Mouse (Mus musculus): ENCODE measurements around the gene Phyh. TPM values are rescaled to one million over a fixed set of nuclear protein-coding genes. Genes with fewer than 3 reads are reported as not detected.

Phyh gene
- 91.9 and 96.2 TPM in 2 replicates for polyA plus RNA-seq (2015; fragmentation: Nextera tagmentation; extraction: Ambion mirVana)

DNA sequence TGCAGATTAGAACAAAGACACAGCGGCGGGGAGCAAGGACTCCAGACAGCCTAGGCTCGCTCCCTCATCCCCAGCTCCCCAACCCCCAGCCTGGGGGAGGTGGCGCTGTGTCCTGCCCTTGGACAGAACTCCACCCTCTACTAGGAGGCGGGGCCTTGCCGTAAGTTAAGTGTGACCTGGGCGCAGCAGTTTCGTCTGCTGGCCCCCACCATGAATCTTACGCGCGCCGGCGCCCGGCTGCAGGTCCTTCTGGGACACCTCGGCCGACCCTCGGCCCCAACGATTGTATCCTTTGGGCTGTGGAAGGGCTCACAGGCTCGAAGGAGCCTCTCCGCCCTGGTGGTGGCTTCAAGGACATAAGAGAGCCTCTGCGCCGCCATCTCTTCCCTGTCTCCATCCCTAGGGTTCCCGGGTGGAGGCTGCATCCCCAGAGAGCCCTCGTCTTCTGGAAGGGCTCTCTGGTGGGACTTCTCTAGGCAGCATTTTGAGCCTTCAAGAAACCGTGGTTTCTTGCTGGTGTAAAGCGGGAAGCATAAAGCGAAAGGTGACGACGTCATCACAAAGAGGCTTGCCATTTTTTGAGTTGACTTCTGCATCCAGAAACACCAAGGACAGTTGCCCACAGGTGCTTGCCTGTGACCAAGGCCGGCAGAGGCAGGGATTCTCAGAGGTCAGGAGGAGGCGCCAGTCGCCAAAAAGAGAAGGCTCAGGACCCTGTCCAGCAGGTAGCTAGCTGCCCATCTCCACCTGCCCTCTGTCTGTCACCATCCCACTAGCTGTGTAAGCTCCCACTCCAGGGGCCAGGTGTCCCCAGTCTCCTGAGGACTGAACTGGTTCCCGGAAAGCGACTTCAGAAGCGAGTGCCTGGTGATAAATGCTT lies at the start of gene Phyh:
Phyh (plus strand) TSS at position 160 of the 880 bp plus-strand sequence.
- peak; percentile 98 for ATAC-seq (ENCODE audit: low read depth)
- Histone ChIP-seq H3K36me3 (ENCODE audit: control insufficient read depth, insufficient read depth, low read length) (no peaks in the 10 kb centered on the region), H3K27me3 (ENCODE audit: control insufficient read depth, insufficient read depth, low read depth, low read length) (no peaks in the 10 kb centered on the region)

DNA sequence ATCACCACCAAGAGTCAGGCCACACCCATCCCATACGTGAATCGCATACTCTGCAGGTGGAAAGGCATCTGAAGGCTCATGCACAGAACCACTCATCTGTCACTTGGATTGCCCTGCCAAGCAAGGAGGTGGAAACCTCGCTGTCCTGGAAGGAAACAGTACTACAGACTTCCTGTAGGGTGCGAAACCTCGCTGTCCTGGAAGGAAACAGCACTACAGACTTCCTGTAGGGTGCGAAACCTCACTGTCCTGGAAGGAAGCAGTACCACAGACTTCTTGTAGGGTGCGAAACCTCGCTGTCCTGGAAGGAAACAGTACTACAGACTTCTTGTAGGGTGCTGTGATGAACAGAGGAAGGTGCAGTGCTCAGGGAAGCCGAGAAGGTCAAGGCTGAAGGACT lies 46.1 kb upstream of the Phyh start:
- WGBS, result 65% methylated on average over 9 of the region's 9 CpGs
- Histone ChIP-seq H3K27me3 (ENCODE audit: control insufficient read depth, insufficient read depth, low read depth, low read length) (no peaks in the 10 kb centered on the region), H3K27ac (ENCODE audit: low read length) (no peak overlapping the region), H3K9ac (ENCODE audit: low read length) (no peak overlapping the region), H3K4me3 (ENCODE audit: low read length) (no peak overlapping the region), H3K4me1 (replicated peaks; ENCODE audit: control insufficient read depth, insufficient read depth, low read length) (peaks cover 6% of the 10 kb centered on the region), H3K36me3 (ENCODE audit: control insufficient read depth, insufficient read depth, low read length) (no peaks in the 10 kb centered on the region), H3K4me2 (ENCODE audit: low read depth, low read length) (no peak overlapping the region), H3K9me3 (ENCODE audit: control insufficient read depth, low read length) (no peaks in the 10 kb centered on the region)
- ATAC-seq (ENCODE audit: low read depth), result no peak

More for the DNA sequence above, at the start of gene Phyh:
- Histone ChIP-seq H3K4me1 (replicated peaks; ENCODE audit: control insufficient read depth, insufficient read depth, low read length) (peaks cover 2% of the 10 kb centered on the region), H3K27ac (ENCODE audit: low read length) (peak within 1 kb of the TSS; percentile 80), H3K9ac (ENCODE audit: low read length) (peak within 1 kb of the TSS; percentile 77), H3K4me3 (ENCODE audit: low read length) (peak within 1 kb of the TSS; percentile 70), H3K4me2 (ENCODE audit: low read depth, low read length) (peak within 1 kb of the TSS; percentile 73), H3K9me3 (ENCODE audit: control insufficient read depth, low read length) (no peaks in the 10 kb centered on the region)
- WGBS, result 6% methylated on average over 35 of the region's 35 CpGs

DNA sequence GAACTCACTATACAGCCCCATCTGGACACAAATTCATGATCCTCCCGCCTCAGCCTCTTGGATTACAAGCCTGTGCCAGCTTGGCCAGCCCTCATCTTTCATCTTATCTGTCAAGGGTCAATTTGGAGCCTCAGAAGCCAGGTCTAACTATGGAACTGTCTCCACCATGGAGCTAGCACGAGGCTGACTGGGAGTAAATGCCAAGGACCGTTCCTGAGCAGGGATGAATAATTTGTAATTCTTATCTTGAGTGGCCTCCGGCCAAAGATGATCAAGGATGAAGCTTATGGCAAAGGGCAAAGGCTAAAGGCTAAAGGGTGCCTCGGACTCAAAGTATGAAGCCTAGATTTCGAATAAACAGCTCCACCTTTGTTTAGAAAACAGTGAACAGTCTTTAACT lies 45.5 kb upstream of the Phyh start:
- H3K36me3 ChIP-seq (ENCODE audit: control insufficient read depth, insufficient read depth, low read length), result no peaks in the 10 kb centered on the region
- H3K9me3 ChIP-seq (ENCODE audit: control insufficient read depth, low read length), result no peaks in the 10 kb centered on the region
- no peak overlapping the region for H3K27ac ChIP-seq (ENCODE audit: low read length)
- no peak overlapping the region for H3K4me2 ChIP-seq (ENCODE audit: low read depth, low read length)
- ATAC-seq (ENCODE audit: low read depth), result no peak
- H3K9ac ChIP-seq (ENCODE audit: low read length), result no peak overlapping the region
- H3K4me1 ChIP-seq (replicated peaks; ENCODE audit: control insufficient read depth, insufficient read depth, low read length), result peaks cover 6% of the 10 kb centered on the region
- H3K4me3 ChIP-seq (ENCODE audit: low read length), result no peak overlapping the region
- 17% methylated on average over 6 of the region's 6 CpGs for WGBS
- no peaks in the 10 kb centered on the region for H3K27me3 ChIP-seq (ENCODE audit: control insufficient read depth, insufficient read depth, low read depth, low read length)

DNA sequence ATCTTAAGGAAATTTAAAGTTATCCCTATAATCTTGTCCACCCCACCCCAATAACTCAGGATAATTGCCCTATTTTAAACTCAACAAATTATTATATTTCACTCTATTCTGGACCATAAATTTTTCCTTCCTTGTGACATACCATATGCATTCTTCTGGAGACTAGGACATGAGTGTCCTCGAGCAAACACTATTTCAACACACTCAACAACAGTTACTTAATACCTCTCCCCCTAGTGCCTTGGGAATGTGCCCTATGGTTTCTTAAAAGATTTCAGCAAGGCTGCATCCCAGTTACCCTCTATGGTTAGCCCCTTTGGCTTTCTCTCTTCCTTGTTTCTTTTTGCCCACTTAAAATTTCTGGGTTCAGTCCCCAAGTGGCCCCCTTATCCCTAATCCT lies 43.7 kb upstream of the Phyh start:
- 0 out of 2 replicates have a peak, but pooled peaks have one; percentile 32 for ATAC-seq (ENCODE audit: low read depth)
- no peak overlapping the region for H3K27ac ChIP-seq (ENCODE audit: low read length)
- H3K4me1 ChIP-seq (replicated peaks; ENCODE audit: control insufficient read depth, insufficient read depth, low read length), result peaks cover 6% of the 10 kb centered on the region
- H3K4me3 ChIP-seq (ENCODE audit: low read length), result no peak overlapping the region
- WGBS, result 26% methylated on average over 1 of the region's 1 CpGs
- no peak overlapping the region for H3K4me2 ChIP-seq (ENCODE audit: low read depth, low read length)
- H3K9ac ChIP-seq (ENCODE audit: low read length), result 0 out of 2 replicates have a peak overlapping the region, but pooled peaks have one; percentile 7
- H3K9me3 ChIP-seq (ENCODE audit: control insufficient read depth, low read length), result no peaks in the 10 kb centered on the region
- no peaks in the 10 kb centered on the region for H3K27me3 ChIP-seq (ENCODE audit: control insufficient read depth, insufficient read depth, low read depth, low read length)
- H3K36me3 ChIP-seq (ENCODE audit: control insufficient read depth, insufficient read depth, low read length), result no peaks in the 10 kb centered on the region

DNA sequence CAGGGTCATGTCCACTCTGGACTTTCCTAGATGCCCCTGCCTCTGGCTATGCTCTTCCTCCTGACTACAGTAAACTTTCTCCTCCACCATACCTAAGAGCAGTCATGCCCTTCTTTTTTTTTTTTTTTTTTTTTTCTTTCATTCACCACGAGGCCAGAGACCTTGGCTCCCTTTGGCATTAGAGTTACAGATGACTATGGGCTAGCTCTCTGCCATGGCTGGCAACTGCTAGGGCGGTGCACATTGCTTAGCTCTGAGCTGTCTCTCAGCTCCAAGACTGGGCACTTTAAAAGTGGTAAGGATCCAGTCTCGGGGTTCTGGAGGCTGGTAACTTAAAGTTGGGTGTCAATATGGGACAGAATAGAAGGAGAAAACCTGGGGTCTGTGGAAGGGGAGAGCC lies 42.7 kb upstream of the Phyh start:
- no peaks in the 10 kb centered on the region for H3K27me3 ChIP-seq (ENCODE audit: control insufficient read depth, insufficient read depth, low read depth, low read length)
- H3K27ac ChIP-seq (ENCODE audit: low read length), result no peak overlapping the region
- no peak overlapping the region for H3K4me3 ChIP-seq (ENCODE audit: low read length)
- no peak overlapping the region for H3K9ac ChIP-seq (ENCODE audit: low read length)
- H3K9me3 ChIP-seq (ENCODE audit: control insufficient read depth, low read length), result no peaks in the 10 kb centered on the region
- 67% methylated on average over 3 of the region's 3 CpGs for WGBS
- no peaks in the 10 kb centered on the region for H3K36me3 ChIP-seq (ENCODE audit: control insufficient read depth, insufficient read depth, low read length)
- H3K4me1 ChIP-seq (replicated peaks; ENCODE audit: control insufficient read depth, insufficient read depth, low read length), result peaks cover 10% of the 10 kb centered on the region
- H3K4me2 ChIP-seq (ENCODE audit: low read depth, low read length), result no peak overlapping the region
- ATAC-seq (ENCODE audit: low read depth), result no peak

DNA sequence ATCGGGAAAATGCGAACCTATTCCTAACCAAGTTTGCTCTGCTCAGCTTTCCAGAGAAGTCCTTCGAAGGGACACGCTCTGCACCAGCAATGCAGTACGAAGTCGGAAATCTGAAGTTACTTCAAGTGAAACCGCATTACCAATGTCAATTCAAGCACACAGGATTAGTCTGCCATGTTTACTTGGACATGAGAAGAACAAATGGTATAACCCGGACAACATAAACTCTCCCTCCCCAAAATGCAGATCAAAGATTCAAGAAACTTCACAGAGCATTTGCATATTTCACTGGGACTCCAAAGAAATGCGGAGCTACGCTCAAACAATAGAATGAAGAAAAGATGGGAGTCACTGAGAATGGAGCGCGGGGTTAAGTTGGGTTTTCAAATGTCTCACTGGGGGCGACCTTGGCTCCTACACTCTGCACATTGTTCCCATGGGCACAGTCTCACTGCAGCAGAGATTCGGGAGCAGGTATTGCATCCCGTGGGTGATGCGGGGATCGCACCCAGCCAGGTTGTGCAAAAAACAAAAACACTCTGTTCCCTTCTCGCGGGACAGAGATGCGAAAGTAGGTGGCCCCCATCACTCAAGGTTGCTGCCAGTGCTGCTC lies 38.0 kb upstream of the Phyh start:
- ATAC-seq (ENCODE audit: low read depth), result peak; percentile 18

DNA sequence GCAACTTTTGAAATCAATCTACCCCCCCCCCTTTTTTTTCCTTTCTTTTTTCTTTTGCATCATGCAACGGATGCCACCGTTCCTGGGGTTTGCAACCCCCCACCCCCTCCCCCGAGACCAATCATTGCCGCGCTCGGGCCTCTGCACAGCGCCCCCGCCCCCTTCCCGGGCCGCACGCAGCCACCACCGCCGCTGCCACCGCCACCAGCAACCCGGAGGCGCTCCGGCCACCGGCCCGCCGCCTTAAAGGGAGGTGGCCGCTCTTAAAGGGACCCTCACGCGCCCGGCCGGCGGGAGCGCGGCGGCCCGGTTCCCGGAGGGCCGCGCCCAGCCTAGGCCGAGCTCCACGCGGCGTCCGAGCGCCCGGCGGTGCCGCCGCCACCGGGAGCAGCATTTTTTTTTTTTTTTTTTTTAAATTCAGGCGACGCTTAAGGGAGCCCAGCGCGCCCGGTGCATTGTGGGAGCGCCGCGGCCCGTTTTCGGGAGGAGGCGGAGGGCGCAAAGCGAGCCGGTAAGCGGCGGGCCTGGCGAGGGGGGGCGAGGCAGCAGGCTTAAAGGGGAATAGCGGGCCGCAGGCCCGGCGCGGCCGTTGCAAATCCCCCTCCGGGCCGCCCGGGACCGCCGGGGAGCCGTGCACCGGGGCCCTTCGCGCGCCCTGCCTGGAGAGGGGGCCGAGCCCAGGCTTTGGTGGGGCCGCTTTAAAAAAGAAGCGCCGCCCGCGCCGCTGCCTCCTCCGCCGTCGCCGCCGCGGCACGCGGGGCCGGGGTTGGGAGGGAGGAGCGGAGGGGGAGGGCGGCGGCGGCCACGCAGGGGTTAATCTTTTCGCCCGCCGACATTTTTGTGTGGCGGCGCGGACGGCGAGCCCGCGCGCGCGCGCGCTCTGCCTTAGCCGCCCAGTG lies 37.2 kb upstream of the Phyh start, which contains the start of gene Sephs1:
Sephs1 (plus strand) TSS at position 215 of the 899 bp plus-strand sequence.
- Histone ChIP-seq H3K27ac (ENCODE audit: low read length) (peak within 1 kb of the TSS; percentile 99), H3K9me3 (ENCODE audit: control insufficient read depth, low read length) (no peaks in the 10 kb centered on the region), H3K4me2 (ENCODE audit: low read depth, low read length) (peak within 1 kb of the TSS; percentile 73), H3K4me1 (replicated peaks; ENCODE audit: control insufficient read depth, insufficient read depth, low read length) (peaks cover 12% of the 10 kb centered on the region), H3K27me3 (ENCODE audit: control insufficient read depth, insufficient read depth, low read depth, low read length) (no peaks in the 10 kb centered on the region), H3K9ac (ENCODE audit: low read length) (peak within 1 kb of the TSS; percentile 99), H3K36me3 (ENCODE audit: control insufficient read depth, insufficient read depth, low read length) (peaks cover 13% of the 10 kb centered on the region), H3K4me3 (ENCODE audit: low read length) (peak within 1 kb of the TSS; percentile 92)
- peak; percentile 81 for ATAC-seq (ENCODE audit: low read depth)
- 0% methylated on average over 68 of the region's 115 CpGs for WGBS

More for the DNA sequence above, 38.0 kb upstream of the Phyh start:
- Histone ChIP-seq H3K4me3 (ENCODE audit: low read length) (peak overlapping the region; percentile 92), H3K9ac (ENCODE audit: low read length) (peak overlapping the region; percentile 99), H3K9me3 (ENCODE audit: control insufficient read depth, low read length) (no peaks in the 10 kb centered on the region), H3K36me3 (ENCODE audit: control insufficient read depth, insufficient read depth, low read length) (peaks cover 6% of the 10 kb centered on the region), H3K27me3 (ENCODE audit: control insufficient read depth, insufficient read depth, low read depth, low read length) (no peaks in the 10 kb centered on the region), H3K4me1 (replicated peaks; ENCODE audit: control insufficient read depth, insufficient read depth, low read length) (peaks cover 12% of the 10 kb centered on the region), H3K4me2 (ENCODE audit: low read depth, low read length) (peak overlapping the region; percentile 73), H3K27ac (ENCODE audit: low read length) (peak overlapping the region; percentile 99)
- WGBS, result 2% methylated on average over 20 of the region's 20 CpGs

DNA sequence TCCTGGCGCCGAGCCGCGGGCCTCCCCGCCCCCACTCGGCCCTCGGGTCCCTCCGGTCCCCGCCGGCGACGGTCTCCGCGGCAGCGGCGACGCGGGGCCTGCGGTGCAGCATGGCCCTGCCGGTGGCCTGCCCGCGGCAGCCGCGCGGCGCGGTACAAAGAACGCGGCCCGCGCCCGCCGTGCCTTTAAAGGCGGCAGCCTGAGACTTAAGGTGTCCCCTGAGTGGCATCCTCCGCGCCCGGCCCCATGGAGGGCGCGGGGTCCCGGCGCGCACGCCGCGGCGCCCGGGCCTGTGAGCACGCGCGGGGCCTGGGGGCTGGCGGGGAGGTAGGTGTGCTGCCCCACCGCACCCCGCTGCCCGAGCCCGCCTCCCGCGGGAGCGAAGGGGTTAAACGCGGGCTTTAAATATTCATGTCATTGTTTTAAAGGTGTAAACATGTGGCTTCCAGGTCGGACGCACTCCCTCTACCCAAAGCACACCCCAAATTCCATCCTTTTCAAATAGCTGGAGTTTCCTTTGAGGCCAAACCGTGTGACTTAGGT lies 36.5 kb upstream of the Phyh start:
- WGBS, result under 1% methylated on average over 53 of the region's 63 CpGs
- Histone ChIP-seq H3K9ac (ENCODE audit: low read length) (peak overlapping the region; percentile 99), H3K4me1 (replicated peaks; ENCODE audit: control insufficient read depth, insufficient read depth, low read length) (peaks cover 12% of the 10 kb centered on the region), H3K9me3 (ENCODE audit: control insufficient read depth, low read length) (no peaks in the 10 kb centered on the region), H3K4me2 (ENCODE audit: low read depth, low read length) (peak overlapping the region; percentile 73), H3K27me3 (ENCODE audit: control insufficient read depth, insufficient read depth, low read depth, low read length) (no peaks in the 10 kb centered on the region), H3K4me3 (ENCODE audit: low read length) (peak overlapping the region; percentile 92), H3K27ac (ENCODE audit: low read length) (peak overlapping the region; percentile 99), H3K36me3 (ENCODE audit: control insufficient read depth, insufficient read depth, low read length) (peaks cover 20% of the 10 kb centered on the region)
- ATAC-seq (ENCODE audit: low read depth), result peak; percentile 67

Measured in lung, embryonic 16.5 days (tissue).